Mouse (Mus musculus): Measurements from ENCODE around the gene Bag6. TPM values are rescaled to one million over a fixed set of nuclear protein-coding genes. Genes with fewer than 3 reads are reported as not detected.
A peak's percentile ranks its signal among the peaks of the same experiment; 100 is the strongest.

Gene Bag6
- 92.3 and 93.8 TPM in 2 replicates for polyA plus RNA-seq (2015; fragmentation: Nextera tagmentation; extraction: Ambion mirVana)

DNA sequence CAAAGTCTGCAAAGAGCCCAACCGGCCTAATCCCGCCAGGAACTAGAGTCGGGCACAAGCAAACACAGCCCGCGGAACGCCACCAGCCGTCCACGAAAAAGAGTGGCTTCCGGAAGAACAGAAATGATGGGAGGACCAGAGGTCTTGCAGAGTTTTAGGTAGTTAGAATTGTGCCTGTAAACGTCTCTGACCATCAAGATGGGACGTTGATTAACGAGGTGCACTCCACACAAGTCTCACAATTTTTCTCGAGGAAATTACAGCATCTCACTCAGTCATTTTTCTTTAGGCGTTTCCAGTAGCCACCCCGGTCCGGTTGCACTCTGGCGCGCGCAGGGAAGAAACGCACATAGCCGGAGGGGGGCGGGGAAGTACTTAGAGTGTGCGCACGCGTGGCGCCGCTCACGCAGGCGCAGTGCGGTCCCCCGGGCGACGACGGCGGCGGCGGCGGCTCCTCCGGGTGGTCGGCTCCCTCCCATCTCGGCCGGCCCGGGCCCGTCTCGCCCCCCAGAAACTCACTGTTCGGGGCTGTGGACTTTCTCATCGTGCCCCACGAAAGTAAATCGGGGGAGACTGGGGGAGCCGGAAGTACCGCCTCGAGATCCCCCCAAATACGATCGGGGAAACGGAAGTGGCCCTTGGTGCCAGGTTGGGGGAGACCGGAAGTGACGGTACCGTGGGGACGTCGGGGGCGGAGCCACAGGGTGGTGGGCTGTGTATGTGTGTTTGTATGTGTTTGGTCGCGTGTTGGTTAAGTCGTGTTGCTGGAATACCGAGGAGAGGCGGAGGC, at the start of gene Bag6:
TSS of gene Bag6 (plus strand) at position 378 of the 790 bp plus-strand sequence.
- H3K27me3 ChIP-seq: no peaks in the 10 kb centered on the region
- peak within 1 kb of the TSS; percentile 72 for H3K4me3 ChIP-seq
- H3K9me3 ChIP-seq: no peaks in the 10 kb centered on the region
- under 1% methylated on average over 65 of the region's 66 CpGs for WGBS
- peak within 1 kb of the TSS; percentile 64 for H3K9ac ChIP-seq (replicated peaks)
- ATAC-seq (replicated peaks): peak; percentile 94
- H3K27ac ChIP-seq (replicated peaks): peak within 1 kb of the TSS; percentile 95
- H3K36me3 ChIP-seq: peaks cover 18% of the 10 kb centered on the region
- H3K4me1 ChIP-seq: peaks cover 32% of the 10 kb centered on the region
- peak within 1 kb of the TSS; percentile 79 for H3K4me2 ChIP-seq (replicated peaks)

DNA sequence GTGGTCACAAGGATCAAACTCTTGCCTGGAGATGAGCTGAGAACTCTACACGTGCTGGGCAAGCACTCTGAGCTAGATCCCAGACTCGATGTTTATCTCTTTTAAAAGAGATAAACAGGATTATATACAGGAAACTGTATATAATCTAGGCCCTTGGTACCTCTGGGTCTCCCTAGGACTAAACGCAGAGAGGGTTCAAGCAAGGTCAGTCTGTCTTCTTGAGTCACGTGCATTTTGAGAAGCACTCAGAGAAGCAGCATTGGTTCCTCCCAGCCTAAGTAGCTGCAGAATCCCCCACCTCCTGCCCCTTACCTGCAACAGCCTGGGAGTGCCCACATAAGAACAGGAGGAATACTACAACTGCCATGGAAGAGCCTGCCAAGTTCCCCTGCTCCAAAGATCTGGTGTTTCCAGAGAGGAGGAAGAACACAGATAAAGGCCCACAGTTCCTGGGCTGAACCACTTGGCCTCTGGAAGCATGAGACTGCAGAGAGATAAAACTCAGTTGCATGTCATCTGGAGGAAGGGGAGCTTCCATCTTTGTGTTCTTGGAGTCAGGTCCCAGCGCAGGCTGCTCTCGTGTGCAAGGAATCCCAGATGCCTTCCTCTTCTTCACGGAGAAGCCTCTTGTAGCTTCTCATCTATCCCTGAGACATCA, 49.6 kb upstream of the Bag6 start, which contains the start of gene Ly6g6f:
TSS of gene Ly6g6f (minus strand) at position 403 of the 658 bp plus-strand sequence.
- Histone ChIP-seq H3K4me3 (no peak within 1 kb of the TSS), H3K27me3 (no peaks in the 10 kb centered on the region), H3K9me3 (no peaks in the 10 kb centered on the region), H3K36me3 (no peaks in the 10 kb centered on the region), H3K9ac (replicated peaks) (no peak within 1 kb of the TSS), H3K27ac (replicated peaks) (no peak within 1 kb of the TSS), H3K4me1 (peaks cover 7% of the 10 kb centered on the region), H3K4me2 (replicated peaks) (no peak within 1 kb of the TSS)
- ATAC-seq (replicated peaks): no peak
- 84% methylated on average over 7 of the region's 7 CpGs for WGBS

DNA sequence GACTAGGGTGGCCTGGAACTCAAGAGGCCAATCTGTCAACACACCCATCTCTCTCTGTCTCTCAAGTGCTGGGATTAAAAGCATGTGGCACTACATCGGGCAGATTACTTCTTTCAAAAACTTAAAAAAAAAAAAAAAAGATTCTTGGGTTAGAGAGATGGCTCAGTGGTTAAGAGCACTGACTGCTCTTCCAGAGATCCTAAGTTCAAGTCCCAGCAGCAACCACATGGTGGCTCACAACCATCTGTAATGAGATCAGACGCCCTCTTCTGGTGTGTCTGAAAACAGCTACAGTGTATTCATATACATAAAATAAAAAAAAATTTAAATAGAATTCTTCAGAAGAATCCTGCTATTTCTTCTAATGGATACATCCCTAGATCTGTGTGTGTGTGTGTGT, 46.8 kb upstream of the Bag6 start:
- no peak overlapping the region for H3K4me2 ChIP-seq (replicated peaks)
- H3K9me3 ChIP-seq: no peaks in the 10 kb centered on the region
- no peaks in the 10 kb centered on the region for H3K27me3 ChIP-seq
- no peak for ATAC-seq (replicated peaks)
- peaks cover 14% of the 10 kb centered on the region for H3K36me3 ChIP-seq
- H3K9ac ChIP-seq (replicated peaks): no peak overlapping the region
- peak overlapping the region; percentile 55 for H3K27ac ChIP-seq (replicated peaks)
- no peak overlapping the region for H3K4me3 ChIP-seq
- H3K4me1 ChIP-seq: peaks cover 19% of the 10 kb centered on the region
- 39% methylated on average over 2 of the region's 2 CpGs for WGBS

DNA sequence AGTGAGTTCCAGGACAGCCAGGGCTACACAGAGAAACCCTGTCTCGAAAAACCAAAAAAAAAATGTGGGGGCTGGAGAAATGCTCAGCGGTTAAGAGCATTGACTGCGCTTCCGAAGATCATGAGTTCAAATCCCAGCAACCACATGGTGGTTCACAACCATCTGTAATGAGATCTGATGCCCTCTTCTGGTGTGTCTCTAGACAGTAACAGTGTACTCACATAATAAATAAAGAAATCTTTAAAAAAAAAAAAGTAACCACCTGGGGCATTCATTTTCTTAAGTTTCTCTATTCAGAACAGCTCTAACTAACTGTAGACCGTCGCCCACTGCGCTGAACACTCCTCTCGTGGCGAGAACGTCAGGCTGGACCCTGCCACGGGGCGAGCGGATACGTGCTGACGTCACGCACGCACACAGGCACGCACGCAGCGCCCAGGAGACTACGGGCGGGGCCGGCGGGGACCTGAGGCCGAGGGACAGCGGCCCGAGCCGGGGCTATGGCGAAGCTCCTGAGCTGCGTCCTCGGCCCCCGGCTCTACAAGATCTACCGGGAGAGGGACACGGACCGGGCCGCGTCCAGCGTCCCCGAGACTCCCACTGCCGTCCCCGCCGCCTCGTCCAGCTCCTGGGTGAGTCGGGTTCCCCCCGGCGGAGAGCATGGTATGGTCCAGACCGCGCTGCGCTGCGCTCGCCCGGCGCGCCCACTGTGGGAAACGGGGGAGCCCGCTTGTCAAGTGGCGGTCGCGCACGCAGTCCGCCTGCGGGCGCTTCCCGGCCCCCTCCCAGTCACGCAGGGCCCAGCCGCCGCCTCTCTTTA, 45.9 kb upstream of the Bag6 start, which contains the start of gene Abhd16a:
TSS of gene Abhd16a (plus strand) at position 439 of the 820 bp plus-strand sequence.
- Histone ChIP-seq H3K4me1 (peaks cover 19% of the 10 kb centered on the region), H3K9me3 (no peaks in the 10 kb centered on the region)
- WGBS: 3% methylated on average over 67 of the region's 67 CpGs

DNA sequence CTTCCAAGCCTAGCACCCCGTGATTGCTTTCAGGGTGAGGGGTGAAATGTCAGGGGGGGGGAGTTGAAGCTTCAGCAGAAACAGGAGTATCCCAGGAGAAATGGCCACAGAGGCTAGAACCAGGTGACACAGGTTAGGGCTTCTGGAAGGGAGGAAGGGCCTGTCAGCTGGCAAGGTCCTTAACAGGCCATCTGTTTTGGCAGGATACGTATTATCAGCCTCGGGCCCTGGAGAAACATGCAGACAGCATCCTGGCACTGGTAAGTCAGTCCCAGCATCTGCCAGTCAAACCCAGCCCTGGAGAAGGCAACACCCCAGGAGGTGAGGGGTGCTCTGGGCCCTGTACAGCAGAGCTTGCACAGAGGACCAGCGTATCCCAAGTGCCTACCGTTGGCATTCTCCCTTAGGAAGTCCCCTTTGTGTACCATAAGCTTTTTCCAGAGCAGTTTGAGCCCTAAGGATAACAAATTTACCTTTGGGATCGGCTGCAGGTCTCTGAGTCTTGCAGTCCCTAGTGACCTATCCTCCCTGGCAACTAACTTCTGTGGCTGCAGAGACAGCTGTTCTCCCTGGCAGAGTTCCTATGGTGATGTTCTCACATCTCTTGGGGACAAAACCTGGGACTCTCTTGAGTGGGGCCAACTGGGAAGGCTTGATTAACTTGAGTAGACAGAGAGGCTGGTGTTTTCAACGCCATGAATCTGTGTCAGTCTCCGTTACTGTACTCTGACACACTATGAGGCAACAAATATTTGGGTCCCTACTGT, 44.6 kb upstream of the Bag6 start:
- Histone ChIP-seq H3K4me2 (replicated peaks) (peak overlapping the region; percentile 64), H3K9me3 (no peaks in the 10 kb centered on the region), H3K4me3 (peak overlapping the region; percentile 58), H3K27me3 (no peaks in the 10 kb centered on the region), H3K9ac (replicated peaks) (peak overlapping the region; percentile 73), H3K27ac (replicated peaks) (peak overlapping the region; percentile 98), H3K36me3 (peaks cover 32% of the 10 kb centered on the region), H3K4me1 (peaks cover 19% of the 10 kb centered on the region)
- ATAC-seq (replicated peaks): peak; percentile 41
- 46% methylated on average over 8 of the region's 8 CpGs for WGBS

More for the DNA sequence above, 45.9 kb upstream of the Bag6 start, which contains the start of gene Abhd16a:
- ATAC-seq (replicated peaks): peak; percentile 97
- Histone ChIP-seq H3K4me3 (peak within 1 kb of the TSS; percentile 58), H3K4me2 (replicated peaks) (peak within 1 kb of the TSS; percentile 64), H3K27me3 (no peaks in the 10 kb centered on the region), H3K9ac (replicated peaks) (peak within 1 kb of the TSS; percentile 73), H3K36me3 (peaks cover 21% of the 10 kb centered on the region), H3K27ac (replicated peaks) (peak within 1 kb of the TSS; percentile 98)

DNA sequence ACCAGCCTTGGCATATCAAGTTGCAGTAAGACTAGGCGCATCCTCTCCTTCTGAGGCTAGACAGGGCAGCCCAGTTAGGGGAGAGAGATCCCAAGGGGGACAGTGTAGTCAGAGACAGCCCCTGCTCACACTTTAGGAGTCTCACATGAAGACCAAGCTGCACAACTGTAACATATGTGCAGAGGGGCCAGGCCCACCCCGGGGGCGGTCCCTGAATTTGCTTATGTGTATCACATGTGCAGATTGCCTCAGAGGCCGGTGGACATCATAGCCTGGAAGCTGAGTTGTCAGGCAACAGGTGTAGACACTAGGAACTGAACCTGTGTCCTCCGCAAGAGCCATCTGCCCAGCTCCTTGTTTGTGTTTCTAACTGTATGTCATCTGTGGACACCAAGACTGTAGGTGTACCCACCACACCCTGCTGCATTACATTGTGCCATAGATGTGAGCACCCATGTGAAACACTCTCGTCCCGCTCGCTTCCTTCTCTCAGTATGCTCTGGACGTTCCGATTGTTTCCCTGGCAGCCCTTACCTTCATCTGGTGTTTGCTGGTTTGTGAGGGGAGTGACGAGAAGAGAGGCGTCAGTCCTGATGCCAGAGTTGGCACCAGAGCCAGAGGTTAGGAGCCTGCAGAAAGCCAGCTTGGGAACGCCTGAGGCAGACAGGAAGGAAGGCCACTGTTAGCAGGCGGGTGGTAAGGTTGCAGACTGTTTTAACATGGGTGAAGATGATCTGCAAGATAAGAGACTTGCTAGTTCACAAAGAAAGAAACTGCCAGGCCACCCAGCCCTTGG, 42.4 kb upstream of the Bag6 start:
- 88% methylated on average over 14 of the region's 14 CpGs for WGBS
- Histone ChIP-seq H3K4me3 (no peak overlapping the region), H3K36me3 (peaks cover 53% of the 10 kb centered on the region), H3K9ac (replicated peaks) (no peak overlapping the region), H3K4me2 (replicated peaks) (no peak overlapping the region), H3K9me3 (no peaks in the 10 kb centered on the region), H3K27ac (replicated peaks) (no peak overlapping the region), H3K4me1 (peaks cover 19% of the 10 kb centered on the region), H3K27me3 (no peaks in the 10 kb centered on the region)
- ATAC-seq (replicated peaks): no peak

DNA sequence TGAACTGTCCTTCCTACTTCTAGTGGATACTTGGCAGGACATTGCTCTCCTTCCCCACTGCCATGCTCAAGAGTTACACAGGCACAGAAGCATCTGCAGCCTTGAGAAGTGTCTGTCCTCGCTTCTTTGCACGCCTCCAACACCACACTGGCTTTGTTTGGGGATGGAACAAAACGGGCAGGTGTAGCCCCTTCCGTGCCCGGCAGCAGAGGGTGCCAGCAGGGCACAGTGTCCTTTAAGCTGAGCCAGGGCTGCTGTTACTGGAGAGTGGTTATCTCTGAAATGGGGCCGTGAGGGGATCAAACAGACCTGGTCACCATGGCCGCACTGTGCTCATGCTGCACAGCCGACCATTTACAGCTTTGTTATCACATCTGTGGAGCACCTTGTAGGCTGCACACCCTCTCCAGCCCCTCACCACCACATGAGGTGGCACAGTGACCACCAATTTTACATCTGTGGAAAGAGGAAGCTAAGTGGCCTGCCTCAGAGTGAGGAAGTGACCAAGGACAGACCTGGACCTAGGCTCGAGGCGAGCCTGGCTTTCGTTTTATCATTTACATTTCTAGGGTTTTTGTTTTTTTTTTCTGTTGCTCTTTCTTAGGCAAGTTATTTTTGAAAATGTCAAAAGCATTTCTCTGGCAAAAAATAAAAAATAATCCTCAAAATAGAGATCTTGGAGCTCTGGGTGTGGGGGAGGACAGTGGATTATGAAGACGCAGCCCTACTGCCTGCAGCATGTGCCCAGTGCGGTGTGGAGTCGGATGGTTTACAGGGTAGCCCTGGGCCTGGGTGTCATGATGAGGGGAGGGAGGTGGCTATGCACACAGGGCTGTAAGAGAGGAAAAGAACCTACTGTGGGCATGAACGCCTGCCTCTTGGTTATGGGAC, 40.3 kb upstream of the Bag6 start:
- WGBS: 89% methylated on average over 15 of the region's 15 CpGs
- H3K9ac ChIP-seq (replicated peaks): no peak overlapping the region
- no peak for ATAC-seq (replicated peaks)
- H3K27me3 ChIP-seq: no peaks in the 10 kb centered on the region
- H3K36me3 ChIP-seq: peaks cover 71% of the 10 kb centered on the region
- H3K27ac ChIP-seq (replicated peaks): no peak overlapping the region
- peaks cover 17% of the 10 kb centered on the region for H3K4me1 ChIP-seq
- no peak overlapping the region for H3K4me2 ChIP-seq (replicated peaks)
- H3K9me3 ChIP-seq: no peaks in the 10 kb centered on the region
- H3K4me3 ChIP-seq: no peak overlapping the region

DNA sequence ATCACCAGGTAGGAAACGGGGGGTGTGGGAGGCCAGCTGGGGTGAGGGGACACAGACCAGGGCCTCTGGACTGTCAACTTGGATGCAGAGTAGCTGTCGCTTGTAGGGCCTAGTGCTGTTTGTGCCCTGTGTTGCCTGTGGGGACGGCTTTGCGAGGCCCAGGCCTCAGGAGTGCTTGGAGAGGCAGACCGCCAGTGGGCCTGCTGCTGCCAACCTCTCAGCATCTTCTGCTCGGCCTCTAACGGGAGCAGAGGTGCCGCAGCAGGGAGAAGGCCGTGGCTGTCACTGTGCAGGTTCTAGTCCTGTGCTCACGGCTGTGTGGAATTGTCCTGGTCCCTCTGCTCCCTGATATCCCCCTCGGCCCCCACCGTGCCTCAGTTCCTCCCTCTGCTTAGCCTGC, 38.4 kb upstream of the Bag6 start:
- Histone ChIP-seq H3K27ac (replicated peaks) (no peak overlapping the region), H3K4me2 (replicated peaks) (no peak overlapping the region), H3K27me3 (no peaks in the 10 kb centered on the region), H3K9me3 (no peaks in the 10 kb centered on the region), H3K36me3 (peaks cover 88% of the 10 kb centered on the region), H3K9ac (replicated peaks) (no peak overlapping the region), H3K4me3 (no peak overlapping the region), H3K4me1 (no peaks in the 10 kb centered on the region; the same call in 1 of the 2 replicates)
- no peak for ATAC-seq (replicated peaks)
- WGBS: 83% methylated on average over 12 of the region's 12 CpGs

DNA sequence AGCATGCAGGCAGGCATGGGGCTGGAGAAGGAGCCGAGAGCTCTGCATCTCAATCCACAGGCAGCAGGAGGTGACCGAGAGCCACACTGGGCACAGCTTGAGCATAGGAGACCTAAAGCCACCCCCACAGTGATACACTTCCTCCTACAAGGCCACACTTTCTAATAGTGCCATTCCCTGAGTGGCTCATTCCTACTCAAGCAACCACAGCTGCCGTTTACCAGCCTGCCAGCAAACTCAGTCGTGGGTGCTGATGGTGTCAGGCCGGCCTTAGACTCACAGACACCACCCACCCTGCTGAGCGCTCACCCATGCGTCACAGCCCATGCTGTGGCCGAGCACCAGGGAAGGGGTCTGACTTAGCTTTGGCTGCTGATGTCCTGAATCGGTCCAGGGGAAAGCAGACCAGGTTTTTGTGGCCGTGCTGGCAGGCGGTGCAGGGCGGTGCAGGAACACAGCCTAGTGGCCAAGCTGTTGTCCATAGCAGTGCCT, 37.8 kb upstream of the Bag6 start:
- Histone ChIP-seq H3K9me3 (no peaks in the 10 kb centered on the region), H3K4me2 (replicated peaks) (no peak overlapping the region), H3K4me3 (no peak overlapping the region), H3K36me3 (peaks cover 91% of the 10 kb centered on the region), H3K4me1 (no peaks in the 10 kb centered on the region; the same call in 1 of the 2 replicates), H3K27me3 (no peaks in the 10 kb centered on the region), H3K9ac (replicated peaks) (no peak overlapping the region), H3K27ac (replicated peaks) (no peak overlapping the region)
- WGBS: 79% methylated on average over 12 of the region's 12 CpGs
- ATAC-seq (replicated peaks): no peak

DNA sequence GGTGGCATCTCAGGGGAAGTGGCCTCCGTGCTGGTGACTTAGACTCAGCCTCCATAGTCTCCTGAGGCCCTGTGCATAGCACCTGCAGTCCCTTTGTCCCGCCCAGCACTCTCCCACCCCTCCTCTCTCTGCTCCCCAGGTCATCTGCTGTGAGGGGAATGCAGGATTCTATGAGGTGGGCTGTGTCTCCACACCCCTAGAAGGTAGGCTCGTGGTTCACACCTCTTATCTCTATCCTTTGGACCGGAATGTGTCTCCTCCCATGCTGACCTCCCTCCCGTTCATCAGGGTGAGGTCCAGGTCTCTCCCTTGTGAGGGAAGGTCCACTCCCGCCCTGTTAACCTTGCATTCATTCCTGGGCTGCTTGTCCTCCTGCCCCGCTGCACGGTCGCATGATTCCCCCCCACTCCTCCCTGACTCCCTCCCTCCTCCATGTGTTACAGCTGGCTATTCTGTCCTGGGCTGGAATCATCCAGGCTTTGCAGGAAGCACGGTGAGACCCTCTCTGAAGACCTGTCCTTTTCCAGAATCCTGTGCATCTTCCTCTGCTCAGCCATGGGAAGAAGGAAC, 34.7 kb upstream of the Bag6 start:
- no peak overlapping the region for H3K4me3 ChIP-seq
- H3K4me1 ChIP-seq: no peaks in the 10 kb centered on the region
- 75% methylated on average over 10 of the region's 10 CpGs for WGBS
- H3K27ac ChIP-seq (replicated peaks): no peak overlapping the region
- no peak overlapping the region for H3K4me2 ChIP-seq (replicated peaks)
- peaks cover 78% of the 10 kb centered on the region for H3K36me3 ChIP-seq
- no peaks in the 10 kb centered on the region for H3K27me3 ChIP-seq
- ATAC-seq (replicated peaks): no peak
- H3K9me3 ChIP-seq: no peaks in the 10 kb centered on the region
- no peak overlapping the region for H3K9ac ChIP-seq (replicated peaks)
